Mouse (Mus musculus): Measurements from ENCODE around the gene Map2. TPM values are rescaled to one million over a fixed set of nuclear protein-coding genes. Genes with fewer than 3 reads are reported as not detected.

Gene Map2
- polyA plus RNA-seq, 1 experiment from 2014 or later = 4.6 TPM

DNA sequence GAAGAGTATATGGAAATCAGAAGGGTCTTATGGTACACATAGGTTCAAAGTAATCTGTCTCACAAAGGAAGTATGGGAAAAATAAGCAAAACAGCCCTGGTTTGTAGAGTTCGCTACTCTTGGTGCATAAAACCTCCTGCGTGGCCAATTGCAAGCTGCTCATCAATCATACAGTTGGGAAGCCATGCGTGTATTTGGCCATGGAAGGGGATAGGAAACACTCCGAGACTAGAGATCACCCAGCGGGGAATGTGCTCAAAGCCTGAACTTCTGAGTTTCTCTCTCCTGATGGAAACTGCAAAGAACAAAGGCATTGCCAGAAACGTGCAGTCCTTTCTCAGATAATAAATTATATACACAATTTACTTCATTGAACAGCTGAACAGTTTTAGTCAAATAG, 124.3 kb downstream of the Map2 start:
- no peaks in the 10 kb centered on the region for H3K4me1 ChIP-seq (ENCODE audit: control insufficient read depth, insufficient read depth, low read length)
- H3K36me3 ChIP-seq (ENCODE audit: control insufficient read depth, insufficient read depth, low read length) = no peaks in the 10 kb centered on the region
- WGBS (ENCODE audit: insufficient replicate concordance) = 77% methylated on average over 6 of the region's 6 CpGs
- no peaks in the 10 kb centered on the region for H3K9me3 ChIP-seq (replicated peaks; ENCODE audit: control insufficient read depth, low read length)
- ATAC-seq (replicated peaks; ENCODE audit: insufficient number of reproducible peaks, low FRiP score, low TSS enrichment) = no peak
- no peak overlapping the region for H3K4me3 ChIP-seq (ENCODE audit: low read depth, low read length)
- no peak overlapping the region for H3K9ac ChIP-seq (ENCODE audit: low read depth, low read length)
- H3K4me2 ChIP-seq = no peak overlapping the region
- H3K27me3 ChIP-seq (ENCODE audit: control insufficient read depth, insufficient read depth, low read length) = no peaks in the 10 kb centered on the region
- H3K27ac ChIP-seq (ENCODE audit: low read depth, low read length) = no peak overlapping the region

DNA sequence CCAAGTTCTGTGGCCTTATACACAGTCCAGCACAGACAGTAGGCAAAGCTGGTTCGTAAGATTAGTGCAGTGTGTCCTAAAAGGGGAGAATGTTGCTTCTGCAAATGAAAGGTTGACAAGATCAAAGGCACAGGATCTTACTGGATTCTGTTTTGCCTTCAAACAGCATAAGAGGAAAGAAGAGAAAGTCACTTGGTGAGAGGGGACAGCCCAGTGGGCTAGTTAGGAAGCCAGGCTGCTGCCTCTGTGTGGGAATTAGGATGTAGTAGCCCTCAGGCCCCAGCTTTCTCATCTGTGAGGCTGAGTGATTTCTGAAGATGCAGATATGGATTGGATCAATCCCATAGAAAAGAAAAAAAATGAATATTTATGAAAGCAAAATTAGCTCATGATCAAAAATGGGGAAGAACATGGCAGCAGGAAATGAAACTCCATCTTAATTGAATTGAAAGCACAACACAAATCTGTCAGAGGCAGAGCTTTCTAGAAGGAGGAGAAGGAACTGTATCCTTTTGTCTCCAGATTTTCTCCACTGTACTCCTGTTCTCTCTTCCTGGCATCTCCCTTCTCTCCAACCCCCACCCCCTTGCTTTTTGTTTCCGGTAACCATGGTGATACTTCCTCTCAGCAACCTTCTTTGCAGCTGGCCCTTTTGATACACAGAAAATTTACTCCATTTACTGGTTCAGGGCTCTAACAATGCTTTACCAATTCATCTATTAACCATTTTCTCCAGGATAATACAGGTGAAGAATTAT, 145.5 kb downstream of the Map2 start:
- Histone ChIP-seq H3K27me3 (ENCODE audit: control insufficient read depth, insufficient read depth, low read length) (no peaks in the 10 kb centered on the region), H3K27ac (ENCODE audit: low read depth, low read length) (no peak overlapping the region), H3K4me2 (no peak overlapping the region), H3K4me1 (ENCODE audit: control insufficient read depth, insufficient read depth, low read length) (no peaks in the 10 kb centered on the region), H3K9ac (ENCODE audit: low read depth, low read length) (no peak overlapping the region), H3K36me3 (ENCODE audit: control insufficient read depth, insufficient read depth, low read length) (no peaks in the 10 kb centered on the region), H3K9me3 (replicated peaks; ENCODE audit: control insufficient read depth, low read length) (no peaks in the 10 kb centered on the region), H3K4me3 (ENCODE audit: low read depth, low read length) (no peak overlapping the region)
- WGBS (ENCODE audit: insufficient replicate concordance) = 73% methylated on average over 2 of the region's 2 CpGs
- no peak for ATAC-seq (replicated peaks; ENCODE audit: insufficient number of reproducible peaks, low FRiP score, low TSS enrichment)

- Histone ChIP-seq H3K27ac (ENCODE audit: low read depth, low read length) (no peak overlapping the region), H3K4me2 (no peak overlapping the region), H3K27me3 (ENCODE audit: control insufficient read depth, insufficient read depth, low read length) (no peaks in the 10 kb centered on the region), H3K36me3 (ENCODE audit: control insufficient read depth, insufficient read depth, low read length) (no peaks in the 10 kb centered on the region), H3K9ac (ENCODE audit: low read depth, low read length) (no peak overlapping the region), H3K4me3 (ENCODE audit: low read depth, low read length) (no peak overlapping the region), H3K9me3 (replicated peaks; ENCODE audit: control insufficient read depth, low read length) (no peaks in the 10 kb centered on the region), H3K4me1 (ENCODE audit: control insufficient read depth, insufficient read depth, low read length) (no peaks in the 10 kb centered on the region)
- no peak for ATAC-seq (replicated peaks; ENCODE audit: insufficient number of reproducible peaks, low FRiP score, low TSS enrichment)
- WGBS (ENCODE audit: insufficient replicate concordance) = 52% methylated on average over 1 of the region's 1 CpGs
Measured at GRCm38 (mm10) chr1:66321136-66321502, 146.0 kb downstream of the Map2 start.

GRCm38 (mm10) chr1:66321631-66322142, 146.6 kb downstream of the Map2 start:
- Histone ChIP-seq H3K36me3 (ENCODE audit: control insufficient read depth, insufficient read depth, low read length) (no peaks in the 10 kb centered on the region), H3K4me1 (ENCODE audit: control insufficient read depth, insufficient read depth, low read length) (no peaks in the 10 kb centered on the region), H3K27ac (ENCODE audit: low read depth, low read length) (no peak overlapping the region), H3K4me2 (no peak overlapping the region), H3K9me3 (replicated peaks; ENCODE audit: control insufficient read depth, low read length) (no peaks in the 10 kb centered on the region), H3K4me3 (ENCODE audit: low read depth, low read length) (no peak overlapping the region), H3K27me3 (ENCODE audit: control insufficient read depth, insufficient read depth, low read length) (no peaks in the 10 kb centered on the region), H3K9ac (ENCODE audit: low read depth, low read length) (no peak overlapping the region)
- WGBS (ENCODE audit: insufficient replicate concordance) = 60% methylated on average over 15 of the region's 15 CpGs
- ATAC-seq (replicated peaks; ENCODE audit: insufficient number of reproducible peaks, low FRiP score, low TSS enrichment) = no peak

DNA sequence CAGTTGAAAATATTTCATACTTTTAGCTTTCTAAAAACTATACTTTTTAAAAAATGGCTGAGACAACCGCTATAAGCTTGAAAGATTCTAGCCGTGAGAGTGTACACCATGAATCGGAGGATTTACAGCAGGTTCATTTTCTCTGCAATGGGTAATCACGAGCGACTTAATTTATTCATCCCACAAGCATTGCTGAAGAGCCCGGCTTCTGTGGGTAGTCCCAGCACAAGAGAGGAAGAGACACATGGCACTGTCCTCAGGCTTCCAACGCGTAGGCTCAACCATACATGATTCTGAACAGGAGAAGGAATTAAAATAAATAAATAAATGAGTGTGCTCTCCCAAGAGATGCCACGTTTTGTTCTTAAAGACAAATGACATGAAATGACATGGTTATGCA, 148.4 kb downstream of the Map2 start:
- H3K4me2 ChIP-seq = no peak overlapping the region
- no peak for ATAC-seq (replicated peaks; ENCODE audit: insufficient number of reproducible peaks, low FRiP score, low TSS enrichment)
- H3K9ac ChIP-seq (ENCODE audit: low read depth, low read length) = no peak overlapping the region
- H3K27ac ChIP-seq (ENCODE audit: low read depth, low read length) = no peak overlapping the region
- no peak overlapping the region for H3K4me3 ChIP-seq (ENCODE audit: low read depth, low read length)
- no peaks in the 10 kb centered on the region for H3K27me3 ChIP-seq (ENCODE audit: control insufficient read depth, insufficient read depth, low read length)
- no peaks in the 10 kb centered on the region for H3K36me3 ChIP-seq (ENCODE audit: control insufficient read depth, insufficient read depth, low read length)
- H3K9me3 ChIP-seq (replicated peaks; ENCODE audit: control insufficient read depth, low read length) = no peaks in the 10 kb centered on the region
- H3K4me1 ChIP-seq (ENCODE audit: control insufficient read depth, insufficient read depth, low read length) = no peaks in the 10 kb centered on the region
- 82% methylated on average over 9 of the region's 9 CpGs for WGBS (ENCODE audit: insufficient replicate concordance)

DNA sequence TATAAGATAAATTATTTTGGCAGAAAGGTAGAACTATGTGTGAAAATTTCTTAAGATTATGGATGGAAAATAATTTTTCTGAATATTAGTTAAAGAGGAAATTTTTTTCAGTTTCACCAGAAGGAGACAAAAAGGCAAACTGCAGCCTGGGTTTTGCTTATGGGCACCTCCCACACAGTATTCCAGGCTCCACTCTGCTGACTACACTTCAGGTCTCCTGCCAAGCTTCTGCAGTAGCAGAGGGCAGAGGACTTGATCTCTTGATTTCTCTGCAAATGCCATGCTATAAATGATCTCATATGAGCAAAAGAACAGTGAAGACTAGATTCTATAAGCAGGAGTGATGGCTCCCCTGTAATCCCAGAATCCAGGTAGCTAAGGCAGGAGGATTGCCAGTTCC, 149.9 kb downstream of the Map2 start:
- H3K4me2 ChIP-seq = no peak overlapping the region

GRCm38 (mm10) chr1:66328996-66329395, 153.9 kb downstream of the Map2 start:
- H3K4me2 ChIP-seq = no peak overlapping the region
- WGBS (ENCODE audit: insufficient replicate concordance) = 75% methylated on average over 6 of the region's 6 CpGs
- no peak for ATAC-seq (replicated peaks; ENCODE audit: insufficient number of reproducible peaks, low FRiP score, low TSS enrichment)
- no peak overlapping the region for H3K27ac ChIP-seq (ENCODE audit: low read depth, low read length)
- H3K27me3 ChIP-seq (ENCODE audit: control insufficient read depth, insufficient read depth, low read length) = no peaks in the 10 kb centered on the region
- no peaks in the 10 kb centered on the region for H3K4me1 ChIP-seq (ENCODE audit: control insufficient read depth, insufficient read depth, low read length)
- no peak overlapping the region for H3K4me3 ChIP-seq (ENCODE audit: low read depth, low read length)
- no peaks in the 10 kb centered on the region for H3K36me3 ChIP-seq (ENCODE audit: control insufficient read depth, insufficient read depth, low read length)
- H3K9ac ChIP-seq (ENCODE audit: low read depth, low read length) = no peak overlapping the region
- no peaks in the 10 kb centered on the region for H3K9me3 ChIP-seq (replicated peaks; ENCODE audit: control insufficient read depth, low read length)

More for the DNA sequence above, 149.9 kb downstream of the Map2 start:
- Histone ChIP-seq H3K4me3 (ENCODE audit: low read depth, low read length) (no peak overlapping the region), H3K4me1 (ENCODE audit: control insufficient read depth, insufficient read depth, low read length) (no peaks in the 10 kb centered on the region), H3K27ac (ENCODE audit: low read depth, low read length) (no peak overlapping the region), H3K36me3 (ENCODE audit: control insufficient read depth, insufficient read depth, low read length) (no peaks in the 10 kb centered on the region), H3K27me3 (ENCODE audit: control insufficient read depth, insufficient read depth, low read length) (no peaks in the 10 kb centered on the region), H3K9me3 (replicated peaks; ENCODE audit: control insufficient read depth, low read length) (no peaks in the 10 kb centered on the region), H3K9ac (ENCODE audit: low read depth, low read length) (no peak overlapping the region)
- no peak for ATAC-seq (replicated peaks; ENCODE audit: insufficient number of reproducible peaks, low FRiP score, low TSS enrichment)

GRCm38 (mm10) chr1:66329534-66329933, 154.5 kb downstream of the Map2 start:
- Histone ChIP-seq H3K27ac (ENCODE audit: low read depth, low read length) (no peak overlapping the region), H3K9ac (ENCODE audit: low read depth, low read length) (no peak overlapping the region), H3K27me3 (ENCODE audit: control insufficient read depth, insufficient read depth, low read length) (no peaks in the 10 kb centered on the region), H3K4me3 (ENCODE audit: low read depth, low read length) (no peak overlapping the region), H3K4me1 (ENCODE audit: control insufficient read depth, insufficient read depth, low read length) (no peaks in the 10 kb centered on the region), H3K9me3 (replicated peaks; ENCODE audit: control insufficient read depth, low read length) (no peaks in the 10 kb centered on the region), H3K36me3 (ENCODE audit: control insufficient read depth, insufficient read depth, low read length) (no peaks in the 10 kb centered on the region), H3K4me2 (no peak overlapping the region)
- ATAC-seq (replicated peaks; ENCODE audit: insufficient number of reproducible peaks, low FRiP score, low TSS enrichment) = no peak

DNA sequence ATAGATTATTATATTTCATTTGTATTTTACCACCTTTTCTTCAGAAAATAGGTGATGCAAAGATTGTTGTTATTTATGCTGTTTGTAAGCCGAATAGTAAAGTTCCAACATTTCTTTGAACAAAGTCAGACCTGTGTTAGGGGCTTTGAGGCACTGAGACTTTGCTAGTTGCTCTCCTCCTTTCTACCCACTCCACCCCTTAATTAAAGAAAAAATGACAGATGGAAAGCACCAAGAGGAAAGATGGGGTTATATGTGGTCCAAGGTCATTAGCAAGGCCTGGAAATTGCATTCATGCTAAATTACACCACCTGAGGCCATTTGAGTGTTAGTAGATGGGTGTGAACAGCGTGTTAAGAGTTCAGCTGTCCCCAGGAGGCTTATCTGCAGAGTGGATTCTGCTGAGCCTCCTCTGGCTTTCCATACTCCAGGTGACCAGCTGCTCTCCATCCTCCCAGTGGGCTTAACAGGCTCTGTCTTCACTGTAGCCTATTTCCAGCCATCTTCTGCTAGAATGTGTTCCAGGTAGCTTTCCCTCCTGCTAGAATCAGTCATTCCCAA, 160.7 kb downstream of the Map2 start:
- H3K4me1 ChIP-seq (ENCODE audit: control insufficient read depth, insufficient read depth, low read length) = no peaks in the 10 kb centered on the region
- no peaks in the 10 kb centered on the region for H3K36me3 ChIP-seq (ENCODE audit: control insufficient read depth, insufficient read depth, low read length)
- no peak overlapping the region for H3K4me2 ChIP-seq
- WGBS (ENCODE audit: insufficient replicate concordance) = 69% methylated on average over 2 of the region's 2 CpGs
- H3K27ac ChIP-seq (ENCODE audit: low read depth, low read length) = no peak overlapping the region
- H3K27me3 ChIP-seq (ENCODE audit: control insufficient read depth, insufficient read depth, low read length) = no peaks in the 10 kb centered on the region
- ATAC-seq (replicated peaks; ENCODE audit: insufficient number of reproducible peaks, low FRiP score, low TSS enrichment) = no peak
- H3K4me3 ChIP-seq (ENCODE audit: low read depth, low read length) = no peak overlapping the region
- H3K9me3 ChIP-seq (replicated peaks; ENCODE audit: control insufficient read depth, low read length) = no peaks in the 10 kb centered on the region
- no peak overlapping the region for H3K9ac ChIP-seq (ENCODE audit: low read depth, low read length)

Measured in heart, embryonic 11.5 days (tissue).